Mouse (Mus musculus): ENCODE data around the gene Hsd17b14.
A peak's percentile ranks its signal among the peaks of the same experiment; 100 is the strongest.

The Hsd17b14 gene

DNA sequence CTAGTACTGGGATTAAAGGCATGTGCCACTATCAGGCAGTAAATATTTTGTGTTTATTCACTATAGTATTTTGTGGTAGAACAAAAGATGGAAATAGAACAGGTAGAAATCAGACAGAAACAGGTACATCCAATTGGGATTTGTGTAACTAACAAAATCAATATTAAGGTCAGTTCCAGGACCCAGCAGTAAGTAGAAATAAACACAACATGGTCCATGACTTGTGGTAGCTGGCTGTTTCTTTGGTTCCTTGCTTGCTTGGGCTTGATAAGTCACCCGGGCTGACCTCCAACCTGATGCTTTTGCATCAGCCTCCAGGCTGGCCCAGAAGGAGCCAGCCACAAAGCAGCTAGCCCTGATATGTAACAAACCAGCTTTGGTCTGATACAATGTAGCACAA lies 54.8 kb downstream of the Hsd17b14 start:
- DNase-seq, result no peak

DNA sequence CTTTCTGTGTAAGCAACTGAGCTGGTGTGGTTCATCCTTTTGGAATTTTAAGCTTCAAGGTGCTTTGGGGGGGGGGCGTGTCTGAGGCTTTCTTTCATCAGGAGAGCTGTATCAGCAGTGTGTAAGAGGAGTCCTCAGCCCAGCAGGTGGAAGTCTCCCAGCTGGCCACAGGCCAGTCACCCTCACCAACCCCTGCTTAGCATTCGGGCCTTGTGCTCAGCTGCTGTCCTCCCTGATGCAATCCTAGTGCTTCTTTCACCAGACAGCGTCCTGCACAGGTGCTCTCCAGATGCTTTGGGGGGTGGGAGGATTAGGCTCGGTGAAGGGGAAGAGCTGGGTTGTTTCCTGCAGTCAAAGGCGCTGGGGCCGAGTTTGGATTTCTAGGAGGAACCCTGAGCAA lies 61.6 kb downstream of the Hsd17b14 start:
- DNase-seq, result peak in 1 of 2 experiments; percentile 66

DNA sequence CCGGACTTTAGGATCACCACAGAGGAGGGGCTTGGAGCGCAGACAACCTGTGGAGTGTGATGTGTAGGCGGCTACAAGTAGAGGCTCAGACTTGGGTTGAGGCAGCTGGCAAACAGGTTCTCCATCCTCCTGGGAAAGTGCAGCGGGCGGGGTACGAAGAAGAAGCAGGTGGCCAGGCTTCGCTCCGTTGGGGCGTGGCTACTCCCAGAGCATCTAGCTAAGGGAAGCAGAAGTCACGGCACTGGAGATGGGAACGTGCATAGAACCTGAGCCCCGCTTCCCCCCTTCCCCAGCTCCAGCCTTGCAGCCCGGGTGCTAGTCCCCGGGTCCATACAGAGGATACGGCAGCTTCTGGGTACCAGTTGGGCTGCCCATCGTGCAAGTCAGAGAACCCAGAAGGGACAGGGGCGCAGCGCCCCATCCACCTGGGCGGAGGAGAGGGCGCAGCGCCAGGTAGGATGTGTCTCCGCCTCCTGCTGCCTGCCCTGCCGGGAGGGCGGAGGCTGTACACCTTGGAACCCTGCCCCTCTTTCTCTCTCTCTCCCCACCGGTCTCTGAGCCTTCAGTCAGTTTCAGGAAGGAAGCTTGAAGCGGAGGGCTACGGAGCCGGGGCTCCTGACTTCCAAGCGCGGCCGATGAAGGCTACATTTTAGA lies 62.5 kb downstream of the Hsd17b14 start, which contains the start of gene Fut1:
TSS of gene Fut1 (plus strand) at position 248 of the 654 bp plus-strand sequence.
- DNase-seq, result peak in 1 of 2 experiments; percentile 61
